Comparison of ENCODE assay signal across 8 mouse cellular contexts in genomic region chr14:30479361-30479948, GRCm38 (mm10). TPM values are rescaled to one million over a fixed set of nuclear protein-coding genes. Genes with fewer than 3 reads are reported as not detected.
DNase-seq lines count a peak whose midpoint lies in the region; ATAC-seq and TF ChIP-seq lines count a peak whose summit lies in the region.

Dcp1a (plus strand) TSS chr14:30479535.

- DNase-seq in ZHBTc4 (ENCODE audit: low read depth, low spot score): peak; percentile 98
- peak; percentile 96 for DNase-seq in gastrocnemius, adult 2 months
- DNase-seq in hindbrain, postnatal 0 days (ENCODE audit: low spot score): peak; percentile 98
- DNase-seq in left cerebral cortex, adult 2 months (ENCODE audit: extremely low spot score in 1 of 2, low spot score in 2 of 2): peak; percentile 95 to 97
- peak; percentile 97 for DNase-seq in right cerebral cortex, adult 2 months (ENCODE audit: low spot score in 2 of 2)
- DNase-seq in urinary bladder, postnatal 14 days (ENCODE audit: low spot score): peak; percentile 95

- peaks cover 8% of the 10 kb centered on the region; the same call in 1 of the 2 replicates for H3K4me1 ChIP-seq in hindbrain, postnatal 0 days (ENCODE audit: insufficient read depth, low read length)

- peak within 1 kb of the TSS; percentile 78 for H3K9ac ChIP-seq in hindbrain, postnatal 0 days (replicated peaks; ENCODE audit: low read length)

- intact Hi-C loops in gastrocnemius, adult 2 months (cut with DNase I): loop anchor here (5.0 to 10.0 kb wide), 2 partner anchors 93 to 505 kb away; partner anchors contain the start of gene Actr8
- intact Hi-C loops in left cerebral cortex, adult 2 months (cut with DNase I): loop anchor here (10.0 kb wide), 1 partner anchor 505 kb away; the partner anchor contains the start of gene Actr8

- H3K9me3 ChIP-seq in hindbrain, postnatal 0 days (ENCODE audit: low read length): no peaks in the 10 kb centered on the region

- H3K4me2 ChIP-seq in hindbrain, postnatal 0 days (ENCODE audit: low read depth, low read length): peak within 1 kb of the TSS; percentile 79

- WGBS in hindbrain, postnatal 0 days: under 1% methylated on average over 39 of the region's 39 CpGs

- peak; percentile 100 for ATAC-seq in common myeloid progenitor, adult 5-6 weeks (replicated peaks; ENCODE audit: low read depth, poor library complexity, severe bottlenecking)
- peak; percentile 99 for ATAC-seq in hindbrain, postnatal 0 days
- ATAC-seq in megakaryocyte, adult 5-6 weeks (ENCODE audit: poor library complexity, severe bottlenecking): peak; percentile 100

- peaks cover 10% of the 10 kb centered on the region; the same call in 1 of the 2 replicates for H3K36me3 ChIP-seq in hindbrain, postnatal 0 days (ENCODE audit: insufficient read depth, low read length)

- peak within 1 kb of the TSS; percentile 95 for H3K27ac ChIP-seq in gastrocnemius, adult 2 months
- peak within 1 kb of the TSS; percentile 85 for H3K27ac ChIP-seq in hindbrain, postnatal 0 days
- H3K27ac ChIP-seq in left cerebral cortex, adult 2 months: peak within 1 kb of the TSS; percentile 93

- H3K27me3 ChIP-seq in hindbrain, postnatal 0 days (ENCODE audit: insufficient read depth, low read length): no peaks in the 10 kb centered on the region

- H3K4me3 ChIP-seq in gastrocnemius, adult 2 months: peak within 1 kb of the TSS; percentile 79
- peak within 1 kb of the TSS; percentile 66 for H3K4me3 ChIP-seq in hindbrain, postnatal 0 days (ENCODE audit: low read length)
- peak within 1 kb of the TSS; percentile 70 for H3K4me3 ChIP-seq in left cerebral cortex, adult 2 months

- TF ChIP-seq CTCF in gastrocnemius, adult 2 months (IDR thresholded peaks at IDR 0.05): peak; percentile 33
- peak; percentile 39 for TF ChIP-seq CTCF in hindbrain, postnatal 0 days (IDR thresholded peaks at IDR 0.05; ENCODE audit: low read depth)
- TF ChIP-seq CTCF in left cerebral cortex, adult 2 months (IDR thresholded peaks at IDR 0.05): peak; percentile 25

RNA-seq across cellular contexts. Expression of gene Dcp1a, which starts in this region (rescaled TPM):
- 26.4 and 32.9 TPM in 2 replicates for total RNA-seq in common myeloid progenitor, adult 5-6 weeks (2017)
- 1 to 10 TPM; 8.4 to 8.6 TPM for total RNA-seq in gastrocnemius, adult 2 months (2021)
- 23.5 and 23.6 TPM in 2 replicates for total RNA-seq in hindbrain, postnatal 0 days (2014; rRNA removed)
- polyA plus RNA-seq in hindbrain, postnatal 0 days (2015; fragmentation: Nextera tagmentation; extraction: Ambion mirVana): 9.9 and 10.9 TPM in 2 replicates
- total RNA-seq in left cerebral cortex, adult 2 months (2021): 10 to 100 TPM; 21.4 to 24.3 TPM
- total RNA-seq in megakaryocyte, adult 5-6 weeks (2015): 30.0 and 34.6 TPM in 2 replicates
- 25.7 and 33.0 TPM in 2 replicates for total RNA-seq in megakaryocyte, adult 5-6 weeks (2017)

Comparison
In these comparisons a context has a peak if more than half of its experiments do, and no peak if none do; other contexts are left out.
1. Peak in every context shown above with its lines: DNase-seq, ATAC-seq, H3K4me3 ChIP-seq and H3K27ac ChIP-seq.